Mouse (Mus musculus) kidney, postnatal 10 days (tissue): ENCODE measurements around the gene Hsd17b2.
A peak's percentile ranks its signal among the peaks of the same experiment; 100 is the strongest.
"Not testable (repeated sequence)": the region's sequence is repeated elsewhere in the genome, so short reads cannot be mapped to it uniquely, and the experiment has no call there.

Experiments used
- DNase-seq: peaks from one replicate; pipeline ENCODE4 v3.0.0; 2021; ENCODE audit warnings: mixed read lengths

Gene Hsd17b2

GRCm38 (mm10) chr8:117715896-117716295 lies 14.2 kb downstream of the Hsd17b2 start:
- DNase-seq: no peak

GRCm38 (mm10) chr8:117718152-117718860 lies 16.6 kb downstream of the Hsd17b2 start:
- DNase-seq: peak; percentile 22

GRCm38 (mm10) chr8:117726467-117726866 lies 24.8 kb downstream of the Hsd17b2 start:
- DNase-seq: no peak

- peak; percentile 33 for DNase-seq
Measured at GRCm38 (mm10) chr8:117727561-117727960, 25.9 kb downstream of the Hsd17b2 start.

GRCm38 (mm10) chr8:117728234-117728633 lies 26.5 kb downstream of the Hsd17b2 start:
- no peak for DNase-seq

- DNase-seq: no peak
Measured at GRCm38 (mm10) chr8:117730980-117731379, 29.3 kb downstream of the Hsd17b2 start.

GRCm38 (mm10) chr8:117736657-117737175 lies 35.0 kb downstream of the Hsd17b2 start:
- no peak for DNase-seq

- DNase-seq: not testable (repeated sequence)
Measured at GRCm38 (mm10) chr8:117738206-117738605, 36.5 kb downstream of the Hsd17b2 start.

- no peak for DNase-seq
Measured at GRCm38 (mm10) chr8:117740387-117740998, 38.8 kb downstream of the Hsd17b2 start.

- DNase-seq: peak; percentile 79
Measured at GRCm38 (mm10) chr8:117742431-117743012, 40.8 kb downstream of the Hsd17b2 start.

- no peak for DNase-seq
Measured at GRCm38 (mm10) chr8:117746651-117747050, 44.9 kb downstream of the Hsd17b2 start.

GRCm38 (mm10) chr8:117747428-117747827 lies 45.7 kb downstream of the Hsd17b2 start:
- DNase-seq: no peak

- no peak for DNase-seq
Measured at GRCm38 (mm10) chr8:117747886-117748730, 46.4 kb downstream of the Hsd17b2 start.

GRCm38 (mm10) chr8:117749436-117749835 lies 47.7 kb downstream of the Hsd17b2 start:
- no peak for DNase-seq

GRCm38 (mm10) chr8:117757900-117758299 lies 56.2 kb downstream of the Hsd17b2 start:
- no peak for DNase-seq

- DNase-seq: no peak
Measured at GRCm38 (mm10) chr8:117762776-117763175, 61.1 kb downstream of the Hsd17b2 start.

GRCm38 (mm10) chr8:117764625-117765024 lies 62.9 kb downstream of the Hsd17b2 start:
- no peak for DNase-seq

GRCm38 (mm10) chr8:117765947-117766346 lies 64.2 kb downstream of the Hsd17b2 start:
- DNase-seq: no peak

- no peak for DNase-seq
Measured at GRCm38 (mm10) chr8:117768971-117769370, 67.3 kb downstream of the Hsd17b2 start.

- no peak for DNase-seq
Measured at GRCm38 (mm10) chr8:117771115-117771836, 69.6 kb downstream of the Hsd17b2 start.

- peak; percentile 67 for DNase-seq
Measured at GRCm38 (mm10) chr8:117772126-117772525, 70.4 kb downstream of the Hsd17b2 start.

- DNase-seq: peak; percentile 58
Measured at GRCm38 (mm10) chr8:117772597-117772996, 70.9 kb downstream of the Hsd17b2 start.
